Mouse (Mus musculus): ENCODE measurements around the gene Cygb.
"Not testable (repeated sequence)": the region's sequence is repeated elsewhere in the genome, so short reads cannot be mapped to it uniquely, and the experiment has no call there.

Gene Cygb

DNA sequence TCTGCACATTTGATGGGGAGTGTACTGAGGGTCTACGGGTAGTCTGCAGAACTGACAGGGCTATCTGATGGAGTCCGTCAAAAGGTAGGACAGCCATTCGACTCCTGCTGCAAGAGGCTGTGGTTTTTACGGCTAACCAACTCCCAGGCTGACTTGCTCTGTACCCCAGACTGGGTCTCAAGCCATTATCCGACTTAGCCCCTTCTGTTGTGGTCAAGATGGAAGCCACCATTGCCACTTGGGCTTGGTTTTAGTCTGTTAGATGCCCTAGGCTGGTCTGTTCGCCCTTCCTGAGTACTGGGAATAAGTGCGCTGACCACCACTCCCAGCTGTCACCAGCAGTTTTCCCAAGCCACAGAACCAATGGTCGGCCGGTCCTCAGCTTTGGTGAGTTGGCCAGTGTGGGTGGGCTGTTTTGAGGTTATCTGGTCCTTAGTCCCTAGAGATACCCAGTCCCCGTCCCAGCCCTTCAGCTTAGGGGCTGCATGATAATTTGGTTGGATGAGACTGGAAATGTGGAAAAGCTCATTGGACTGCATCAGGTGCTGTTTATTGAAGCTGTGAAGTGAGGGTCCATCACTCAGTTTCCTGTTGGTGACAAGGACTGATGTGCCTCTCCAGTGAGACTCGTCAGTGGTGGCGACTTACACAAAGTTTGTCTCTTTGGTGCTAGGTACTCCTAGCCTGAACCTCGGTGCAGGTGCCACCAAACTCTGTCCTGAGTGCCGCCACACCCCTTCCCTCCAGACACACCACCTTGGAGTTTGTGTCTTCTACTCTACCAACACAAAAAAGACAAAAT, 22.3 kb upstream of the Cygb start:
- in situ Hi-C loops (cut with MboI, MseI), result no loop called here

DNA sequence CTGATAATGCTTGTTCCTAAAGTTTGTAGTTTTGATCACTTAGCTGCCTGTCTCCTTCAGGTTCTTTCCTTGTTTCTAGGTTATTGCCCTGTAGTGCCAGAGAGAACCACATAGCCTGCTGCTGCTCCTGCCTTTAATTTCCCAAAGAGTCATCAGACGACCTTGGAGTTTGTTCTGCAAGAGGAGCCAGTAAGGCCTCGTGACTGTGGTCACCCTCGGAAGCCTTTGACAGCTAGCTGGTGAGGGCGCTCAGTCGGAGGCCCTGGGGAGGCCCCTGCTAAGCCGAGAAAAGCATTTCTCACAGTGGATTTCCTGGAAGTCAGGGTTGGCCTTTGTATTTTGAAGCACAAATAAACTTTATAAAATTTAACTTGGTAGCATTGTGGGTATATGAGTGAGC, 21.3 kb upstream of the Cygb start:
- in situ Hi-C loops (cut with MboI, MseI), result not testable (repeated sequence)

DNA sequence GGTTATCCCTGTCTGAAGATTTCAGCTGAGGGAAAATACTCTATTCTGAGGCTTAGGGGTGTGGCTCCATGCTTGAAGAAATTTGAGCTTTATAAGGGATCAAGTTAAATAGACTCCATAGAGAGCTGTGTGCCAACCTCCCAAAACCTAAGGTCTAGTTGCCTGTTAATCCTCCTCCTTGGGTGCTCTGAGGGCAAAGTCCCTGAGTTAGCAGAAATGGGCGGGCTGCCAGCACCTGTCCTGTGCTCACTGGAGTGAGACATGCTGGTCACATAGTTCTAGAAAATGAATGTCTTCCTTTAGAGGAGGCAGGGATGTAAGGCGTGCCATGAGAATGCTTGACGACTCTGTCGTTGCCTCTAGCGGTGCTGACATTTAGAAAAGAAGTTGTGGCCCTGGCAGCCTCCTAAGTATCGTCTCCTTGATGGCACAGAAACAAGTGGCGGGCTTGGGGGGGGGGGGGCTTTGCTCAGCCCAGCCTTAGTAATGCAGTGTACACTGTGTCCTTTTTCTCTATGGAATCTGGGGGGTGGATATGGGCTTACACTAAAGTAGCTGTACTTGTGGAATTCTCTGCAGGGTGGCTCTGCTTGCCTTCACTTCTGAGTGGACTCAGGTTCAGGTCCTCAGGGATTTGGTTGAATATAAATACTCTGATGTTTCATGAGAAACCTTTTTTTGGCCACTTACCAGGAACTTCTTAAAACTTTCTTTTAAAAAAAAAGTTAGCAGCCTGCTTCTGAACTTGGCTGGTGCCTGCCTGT, 20.7 kb upstream of the Cygb start:
- in situ Hi-C loops (cut with MboI, MseI), result no loop called here

- in situ Hi-C loops (cut with MboI, MseI), result no loop called here
These were observed 19.3 kb upstream of the Cygb start for GRCm38 (mm10) chr11:116673410-116673809.

DNA sequence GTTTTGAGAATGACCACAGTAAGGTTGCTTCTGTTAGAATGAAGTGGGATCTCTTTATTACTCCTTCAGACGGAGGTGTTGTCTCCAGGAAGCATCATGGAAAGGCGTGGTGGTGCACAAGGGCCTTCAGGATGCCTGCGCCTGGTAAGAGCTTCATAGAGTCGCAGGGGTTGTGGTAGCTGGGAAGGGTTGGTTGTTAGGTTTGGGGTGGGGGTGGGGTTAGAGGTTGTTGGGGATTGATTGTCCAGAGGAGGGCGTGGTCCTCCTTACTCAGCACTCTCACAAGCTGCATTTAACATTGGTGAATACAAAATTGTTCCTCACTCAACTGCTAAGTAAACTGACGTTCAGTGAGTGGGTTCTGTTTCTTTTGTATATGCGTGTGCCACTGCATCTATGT, 18.5 kb upstream of the Cygb start:
- in situ Hi-C loops (cut with MboI, MseI), result no loop called here

- in situ Hi-C loops (cut with MboI, MseI), result no loop called here
These were observed 17.8 kb upstream of the Cygb start for GRCm38 (mm10) chr11:116671845-116672434.

GRCm38 (mm10) chr11:116671112-116671844, 17.2 kb upstream of the Cygb start:
- in situ Hi-C loops (cut with MboI, MseI), result no loop called here

DNA sequence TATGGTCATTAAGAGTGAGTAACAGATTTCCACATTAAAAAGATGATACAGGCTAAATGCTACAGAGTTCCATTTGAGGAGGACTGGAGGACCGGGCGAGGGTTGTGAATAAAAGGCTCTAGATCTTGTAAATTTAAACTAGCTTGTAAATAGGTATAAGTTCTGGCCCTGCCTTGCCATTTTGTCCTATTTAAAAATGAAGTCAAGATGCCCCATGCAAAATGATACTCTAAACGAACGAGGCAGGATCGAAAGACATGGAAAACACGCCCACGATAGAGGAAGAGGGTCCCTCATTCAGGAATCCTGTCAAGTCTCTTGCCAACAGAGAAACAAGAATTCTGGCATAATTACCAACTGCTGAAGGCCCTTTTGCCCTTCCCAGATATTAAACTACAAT, 16.3 kb upstream of the Cygb start:
- in situ Hi-C loops (cut with MboI, MseI), result no loop called here

GRCm38 (mm10) chr11:116669787-116670365, 15.8 kb upstream of the Cygb start:
- in situ Hi-C loops (cut with MboI, MseI), result loop anchor here (10.0 kb wide), 1 partner anchor 705 kb away; no protein-coding TSS in a partner anchor

DNA sequence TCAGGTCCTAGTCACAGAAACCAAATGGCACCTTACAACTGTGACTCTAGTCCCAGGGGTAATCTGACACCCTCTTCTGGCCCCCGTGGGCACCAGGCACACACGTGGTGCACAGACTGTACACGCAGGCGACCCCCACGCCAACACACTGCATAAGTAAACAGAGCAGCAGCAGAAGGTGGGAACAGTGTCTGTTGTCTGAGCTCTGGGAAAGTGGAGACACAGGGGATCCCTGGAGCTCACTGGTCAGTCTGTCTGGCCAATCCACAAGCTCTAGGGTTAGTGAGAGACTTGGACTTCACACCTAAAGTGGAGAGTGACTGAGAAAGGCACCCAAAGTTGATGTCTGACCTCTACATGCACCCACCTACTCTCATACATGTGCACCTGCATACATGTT, 15.2 kb upstream of the Cygb start:
- in situ Hi-C loops (cut with MboI, MseI), result loop anchor here (10.0 kb wide), 1 partner anchor 705 kb away; no protein-coding TSS in a partner anchor

GRCm38 (mm10) chr11:116668839-116669238, 14.7 kb upstream of the Cygb start:
- in situ Hi-C loops (cut with MboI, MseI), result loop anchor here (10.0 kb wide), 1 partner anchor 704 kb away; no protein-coding TSS in a partner anchor

- in situ Hi-C loops (cut with MboI, MseI), result loop anchor here (10.0 kb wide), 1 partner anchor 704 kb away; no protein-coding TSS in a partner anchor
These were observed 14.3 kb upstream of the Cygb start for GRCm38 (mm10) chr11:116668381-116668825.

DNA sequence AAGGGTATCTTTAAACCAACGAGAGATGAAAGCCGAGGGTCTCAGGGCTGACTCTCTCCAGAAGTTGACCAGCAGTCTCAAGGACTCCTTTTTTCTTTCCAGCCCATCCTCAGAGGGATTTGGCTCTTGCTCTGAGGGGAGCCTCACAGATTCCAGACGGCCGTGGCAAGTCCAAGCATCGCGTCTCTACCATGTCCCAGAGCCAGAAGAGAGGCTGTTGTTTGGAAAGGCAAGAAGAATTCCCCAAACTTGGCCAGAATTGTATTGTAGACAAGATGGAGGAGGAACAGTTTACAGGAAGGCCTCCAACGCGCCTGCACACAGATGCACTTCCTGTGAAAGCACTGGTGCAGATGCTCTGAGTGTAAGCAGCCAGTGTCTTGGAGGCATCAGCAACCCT, 13.8 kb upstream of the Cygb start:
- in situ Hi-C loops (cut with MboI, MseI), result loop anchor here (10.0 kb wide), 1 partner anchor 703 kb away; no protein-coding TSS in a partner anchor

DNA sequence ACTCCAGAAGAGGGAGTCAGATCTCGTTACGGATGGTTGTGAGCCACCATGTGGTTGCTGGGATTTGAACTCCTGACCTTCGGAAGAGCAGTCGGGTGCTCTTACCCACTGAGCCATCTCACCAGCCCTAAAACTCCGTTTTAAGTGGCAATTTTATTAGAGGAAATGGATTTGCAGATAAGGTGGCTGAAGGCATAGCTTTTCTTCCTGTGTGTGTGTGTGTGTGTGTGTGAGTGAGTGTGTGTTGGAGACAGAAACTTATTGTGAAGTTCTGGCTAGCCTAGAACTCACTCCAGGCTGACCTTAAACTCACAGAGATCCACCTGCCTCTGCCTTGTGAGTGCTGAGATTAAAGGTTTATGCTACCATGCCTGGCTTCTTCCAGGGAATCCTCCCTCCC, 12.9 kb upstream of the Cygb start:
- in situ Hi-C loops (cut with MboI, MseI), result loop anchor here (10.0 kb wide), 1 partner anchor 702 kb away; no protein-coding TSS in a partner anchor

- in situ Hi-C loops (cut with MboI, MseI), result loop anchor here (10.0 kb wide), 1 partner anchor 702 kb away; no protein-coding TSS in a partner anchor
These were observed 12.5 kb upstream of the Cygb start for GRCm38 (mm10) chr11:116666566-116666965.

- in situ Hi-C loops (cut with MboI, MseI), result loop anchor here (10.0 kb wide), 1 partner anchor 700 kb away; no protein-coding TSS in a partner anchor
These were observed 11.2 kb upstream of the Cygb start for GRCm38 (mm10) chr11:116665289-116665688.

- in situ Hi-C loops (cut with MboI, MseI), result loop anchor here (10.0 kb wide), 1 partner anchor 697 kb away; no protein-coding TSS in a partner anchor
These were observed 7.8 kb upstream of the Cygb start for GRCm38 (mm10) chr11:116661948-116662377.

DNA sequence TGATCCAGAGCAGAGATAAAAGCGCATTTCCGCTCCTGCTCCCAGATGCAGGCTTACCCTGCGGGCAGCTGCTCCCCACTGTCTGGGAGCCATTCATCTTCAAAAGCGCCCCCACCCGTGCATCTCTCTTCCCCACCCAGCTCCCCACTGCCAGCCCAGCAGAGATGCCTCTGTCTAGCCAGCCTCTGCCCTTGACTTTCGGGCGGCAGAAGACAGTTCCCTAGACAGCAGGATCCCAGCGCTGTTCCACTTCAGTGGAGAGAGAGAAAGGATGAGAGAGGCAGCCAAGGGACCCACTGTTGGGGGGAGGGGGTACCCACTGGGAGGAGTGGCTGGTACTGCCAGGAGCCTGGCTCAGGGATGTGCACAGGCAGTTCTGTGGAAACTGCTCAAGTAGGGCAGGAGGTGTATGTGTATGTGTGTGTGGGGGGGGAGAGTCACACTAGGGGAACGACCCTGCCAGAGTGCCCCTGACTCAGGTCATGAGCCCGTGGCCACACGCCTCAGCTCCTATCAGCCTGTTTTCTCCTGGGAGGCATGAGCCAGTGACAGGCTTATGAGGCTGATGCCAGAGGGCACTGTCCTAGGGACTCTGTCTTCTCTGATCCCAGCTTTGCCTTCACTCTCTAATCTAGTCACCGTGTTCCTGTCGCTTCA, 7.3 kb upstream of the Cygb start:
- in situ Hi-C loops (cut with MboI, MseI), result loop anchor here (10.0 kb wide), 1 partner anchor 697 kb away; no protein-coding TSS in a partner anchor

DNA sequence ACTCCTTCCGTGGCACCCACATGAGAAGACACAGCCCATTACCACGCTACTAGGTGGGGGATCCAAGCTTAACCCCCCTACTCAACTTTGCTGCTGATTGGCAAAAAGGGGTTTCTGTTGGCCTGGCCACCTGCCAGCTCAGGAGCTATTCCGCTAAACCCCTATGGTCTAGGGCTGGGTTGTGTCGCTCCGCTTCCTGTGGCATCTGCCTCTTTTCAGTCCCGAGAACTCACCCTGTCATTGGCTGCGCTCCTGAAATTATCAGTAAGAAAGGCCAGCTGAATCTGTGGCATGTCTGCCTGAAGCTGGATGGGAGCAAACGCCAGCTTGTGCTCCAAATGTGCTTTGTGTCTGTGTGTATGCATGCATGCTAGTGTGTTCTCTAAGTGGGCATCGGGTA, 6.1 kb upstream of the Cygb start:
- in situ Hi-C loops (cut with MboI, MseI), result loop anchor here (10.0 kb wide), 1 partner anchor 695 kb away; no protein-coding TSS in a partner anchor

DNA sequence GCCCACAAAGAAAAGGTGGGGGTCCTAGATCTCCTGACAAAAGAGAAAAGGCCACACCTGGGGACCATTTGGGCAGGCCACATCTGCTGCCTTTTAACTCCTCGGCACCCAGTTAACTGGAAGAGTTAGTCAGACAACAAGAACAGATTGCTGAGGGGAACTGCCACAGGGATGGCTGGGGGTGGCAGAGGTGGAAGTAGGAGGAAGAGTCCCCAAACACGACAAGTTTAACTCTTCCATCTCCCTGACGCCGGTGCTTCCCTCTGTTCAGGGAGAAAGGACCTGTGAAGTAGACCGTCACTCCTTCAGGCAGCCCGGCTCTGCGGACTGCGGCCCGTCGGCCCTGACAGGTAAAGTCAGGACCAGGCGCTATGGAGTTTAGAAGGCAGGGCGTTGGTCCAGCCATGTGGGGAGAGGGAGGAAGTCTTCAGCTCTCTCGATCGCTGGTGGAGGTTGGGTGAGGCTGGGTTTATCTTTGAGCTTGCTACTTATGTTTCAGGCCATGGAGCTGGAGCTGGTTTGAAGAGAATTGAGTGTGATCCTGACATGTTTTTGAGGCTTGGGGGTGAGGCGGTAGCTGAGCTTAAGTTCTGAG, 5.0 kb upstream of the Cygb start:
- in situ Hi-C loops (cut with MboI, MseI), result no loop called here

All from T-helper 2 cell (primary cell).